Mouse (Mus musculus) myocyte (in vitro differentiated cells): ENCODE data around the gene Catsper1.

Experiments
- CEBPB ChIP-seq: IDR thresholded peaks from 2 replicates; pipeline ENCODE4 v1.6.1; 2011; ENCODE audit warnings: mild to moderate bottlenecking, moderate library complexity; ENCODE audit not compliant: poor library complexity, insufficient read depth, severe bottlenecking
- E2F4 ChIP-seq: IDR thresholded peaks from one replicate; pipeline ENCODE4 v1.6.1; 2011; ENCODE audit warnings: mild to moderate bottlenecking, control low read depth, moderate library complexity; ENCODE audit not compliant: insufficient read depth
- MAX ChIP-seq: IDR thresholded peaks from one replicate; pipeline ENCODE4 v1.6.1; 2011; ENCODE audit warnings: low read depth, mild to moderate bottlenecking, control low read depth
- MYOD1 ChIP-seq, 3 experiments: IDR thresholded peaks; one replicate each; pipeline ENCODE4 v1.6.1; 2011; ENCODE audit warnings: control low read depth in 2 of 3, low read depth in 2 of 3, mild to moderate bottlenecking in 2 of 3, moderate library complexity in 1 of 3; ENCODE audit not compliant: insufficient read length in 2 of 3, control insufficient read depth in 1 of 3
- MYOG ChIP-seq, 3 experiments: IDR thresholded peaks; one replicate each; pipeline ENCODE4 v1.6.1; 2011; ENCODE audit warnings: control low read depth in 2 of 3, low read depth in 2 of 3, mild to moderate bottlenecking in 2 of 3; ENCODE audit not compliant: insufficient read length in 2 of 3, control insufficient read depth in 1 of 3, insufficient read depth in 1 of 3
- POLR2A ChIP-seq: IDR thresholded peaks from one replicate; pipeline ENCODE4 v1.6.1; 2011; ENCODE audit warnings: low read depth, mild to moderate bottlenecking, control low read depth, moderate library complexity; ENCODE audit not compliant: insufficient read length
- POLR2AphosphoS2 ChIP-seq: IDR thresholded peaks from one replicate; pipeline ENCODE4 v1.6.1; 2011; ENCODE audit warnings: low read depth, control low read depth; ENCODE audit not compliant: insufficient read length
- SRF ChIP-seq: IDR thresholded peaks from one replicate; pipeline ENCODE4 v1.6.1; 2011; ENCODE audit warnings: low read depth; ENCODE audit not compliant: control insufficient read depth, insufficient read length
- USF1 ChIP-seq: IDR thresholded peaks from one replicate; pipeline ENCODE4 v1.6.1; 2011; ENCODE audit warnings: low read depth, mild to moderate bottlenecking, control low read depth, moderate library complexity

DNA sequence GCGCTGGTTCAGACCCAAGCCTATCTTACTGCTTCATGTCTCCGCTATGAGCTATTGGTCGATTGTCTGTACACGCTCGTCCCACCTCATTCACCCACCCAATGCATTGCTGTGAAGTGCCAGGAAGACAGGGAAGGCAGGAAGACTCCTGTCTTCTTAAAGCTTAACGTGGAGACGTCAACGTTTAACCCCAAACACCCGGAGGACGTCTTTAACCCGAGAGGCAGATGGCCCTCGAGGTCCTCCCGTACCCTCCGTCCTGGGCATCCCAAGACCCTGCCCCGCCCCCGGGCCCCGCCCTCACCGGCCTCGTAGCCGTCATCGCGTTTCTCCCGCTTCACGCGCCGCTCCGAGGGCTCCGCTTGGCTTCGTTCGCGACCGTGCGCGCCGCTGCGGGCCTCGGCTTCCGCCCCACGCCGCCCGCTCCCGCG is 52.5 kb downstream of the Catsper1 start:
- no peak for TF ChIP-seq POLR2A
- TF ChIP-seq USF1 = no peak
- no peak for TF ChIP-seq MYOG (IDR thresholded peaks at IDR 0.05; ENCODE audit: control insufficient read depth in 1 of 3, insufficient read depth in 1 of 3, insufficient read length in 2 of 3, low read depth in 2 of 3)
- TF ChIP-seq MAX = no peak
- TF ChIP-seq SRF = no peak
- TF ChIP-seq CEBPB = no peak
- TF ChIP-seq POLR2AphosphoS2 = no peak
- TF ChIP-seq E2F4 = no peak
- no peak for TF ChIP-seq MYOD1 (IDR thresholded peaks at IDR 0.05; ENCODE audit: control insufficient read depth in 1 of 3, insufficient read length in 2 of 3, low read depth in 2 of 3)
